Mouse (Mus musculus) CD8-positive naive resting alpha-beta T cell, adult 2 months (primary cell): ENCODE data around the gene Ecm2.

Experiments
- DNase-seq, 2 experiments: peaks; one replicate each; pipeline ENCODE4 v3.0.0; 2022; ENCODE audit warnings: low read depth in 2 of 2, low spot score in 2 of 2

Ecm2 gene

DNA sequence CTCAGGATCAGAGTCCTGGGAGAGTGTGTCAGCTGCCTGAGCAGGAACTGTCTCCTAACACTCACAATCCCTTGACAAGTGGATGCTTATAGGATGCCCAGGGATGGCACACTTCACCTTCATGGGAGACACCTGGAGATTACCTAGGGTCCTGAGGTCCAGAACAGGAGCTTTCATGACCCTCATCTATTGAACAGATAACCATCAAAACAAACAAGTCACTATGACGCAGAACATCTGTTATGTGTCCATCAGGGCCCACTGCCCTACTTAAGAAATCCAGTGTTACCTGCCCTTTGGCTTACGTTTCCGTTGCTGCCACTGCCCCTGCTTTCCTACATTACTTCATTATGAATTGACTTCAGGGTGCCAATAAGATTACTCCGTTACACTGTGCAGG is 1.2 kb downstream of the Ecm2 start:
- DNase-seq = no peak

DNA sequence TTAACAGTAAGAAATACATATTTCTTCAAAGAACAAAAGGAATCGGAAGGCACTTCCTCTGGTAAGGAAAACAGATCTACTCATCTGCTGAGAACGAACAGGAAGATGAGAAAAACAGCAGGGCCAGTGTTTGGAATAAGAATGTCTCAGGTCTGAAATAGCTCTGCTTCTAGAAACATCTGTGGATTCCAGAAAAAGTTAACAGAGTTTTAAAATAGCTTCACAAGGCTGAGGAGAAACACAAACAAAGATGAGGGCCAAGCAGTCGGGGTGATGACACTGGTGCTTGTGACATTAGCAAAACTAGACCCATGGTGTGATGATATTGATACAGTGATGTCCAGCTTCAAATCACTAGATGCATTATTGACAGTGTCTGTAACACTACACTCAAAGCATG is 2.6 kb downstream of the Ecm2 start:
- DNase-seq = no peak

DNA sequence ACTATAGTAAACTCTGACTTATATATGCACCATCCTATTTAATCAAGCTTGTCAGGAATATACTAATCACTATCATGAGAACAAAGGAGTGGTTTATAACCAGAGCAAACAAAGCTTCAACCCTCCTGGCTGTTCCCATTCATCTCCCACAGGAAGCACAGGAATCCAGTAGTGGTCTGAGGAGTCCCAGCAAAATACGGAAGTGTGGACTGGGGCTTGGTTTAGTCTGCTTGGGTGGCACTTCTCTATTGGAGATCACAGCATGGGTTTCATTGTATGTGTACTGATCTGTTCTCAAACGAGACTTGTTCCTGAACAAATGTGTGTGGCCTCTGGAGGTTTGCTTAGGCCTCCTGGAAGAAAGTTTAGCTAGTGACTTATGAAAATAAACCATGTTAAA is 14.2 kb downstream of the Ecm2 start:
- no peak for DNase-seq

DNA sequence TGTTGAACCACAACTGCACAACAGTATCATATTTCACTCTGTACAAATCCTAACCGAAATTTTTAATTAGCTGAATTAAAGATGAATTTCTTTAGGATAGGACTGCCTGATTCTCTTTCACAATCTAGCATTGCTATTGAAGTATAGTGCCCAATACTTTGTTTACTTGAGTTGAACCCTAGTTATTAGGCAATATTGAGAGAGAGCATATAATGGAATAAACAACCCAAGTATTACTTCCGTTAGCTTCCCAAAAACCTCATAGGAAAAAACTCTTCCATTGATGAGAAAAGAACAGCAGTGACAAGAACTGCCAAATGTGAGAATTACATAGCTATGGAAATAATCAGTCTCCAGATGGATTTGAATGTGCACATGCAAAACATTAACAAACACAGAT is 21.6 kb downstream of the Ecm2 start:
- DNase-seq = no peak

DNA sequence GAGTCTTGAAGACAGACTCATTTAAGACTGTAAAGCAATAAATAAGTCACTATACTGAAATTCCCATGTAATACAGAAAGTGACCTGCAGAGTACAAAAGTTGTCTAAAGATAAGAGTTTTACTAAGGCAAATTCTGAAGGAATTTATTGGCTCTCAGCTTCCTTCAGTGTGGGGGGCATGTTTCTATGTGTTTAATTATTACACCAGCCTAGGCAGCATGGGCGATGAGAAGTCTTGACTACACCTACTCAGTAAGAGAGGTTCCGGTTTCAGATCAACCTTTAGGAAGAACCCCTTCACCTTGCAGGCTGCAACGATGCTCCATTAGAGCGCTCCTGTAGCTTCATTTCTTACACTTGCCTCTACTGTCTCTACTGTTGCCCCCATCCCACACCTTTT is 26.0 kb downstream of the Ecm2 start:
- DNase-seq = no peak

DNA sequence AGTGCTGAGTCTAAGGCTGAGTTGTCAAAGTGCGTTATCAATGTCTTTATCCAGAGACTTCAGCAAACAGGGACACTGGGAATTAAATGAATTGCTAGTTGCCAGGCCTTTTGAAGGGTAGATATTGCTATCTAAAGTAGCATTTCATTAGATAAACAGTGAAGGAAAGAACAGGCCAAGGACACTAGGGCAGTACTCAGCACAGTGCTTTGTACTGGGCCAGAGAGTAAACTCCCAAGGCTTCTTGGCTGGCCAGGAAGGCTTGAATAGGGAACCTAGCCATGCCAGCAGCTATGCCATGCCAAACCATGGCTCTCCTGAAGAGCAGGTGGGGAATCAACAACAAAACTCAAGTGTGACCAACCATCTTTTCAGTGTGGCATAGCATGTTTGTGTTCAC is 32.3 kb downstream of the Ecm2 start:
- no peak for DNase-seq

DNA sequence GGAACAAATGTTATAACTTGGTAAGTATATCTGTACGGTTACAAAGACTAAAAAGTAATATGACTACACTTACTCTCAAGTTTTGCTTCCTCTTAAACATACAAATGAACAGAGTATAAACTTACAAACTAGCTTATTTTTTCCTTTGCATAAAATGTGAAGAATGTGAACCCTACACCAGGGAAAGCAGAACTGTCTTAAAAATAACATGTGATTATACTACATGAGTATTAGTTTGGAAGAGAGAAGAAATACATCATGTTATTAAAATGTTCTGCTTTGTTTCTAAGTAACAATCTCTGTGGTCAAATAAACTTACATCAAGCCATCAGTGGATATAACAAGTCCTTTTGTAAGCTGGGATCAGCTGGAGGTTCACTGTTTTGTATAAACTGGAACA is 34.1 kb downstream of the Ecm2 start:
- DNase-seq = no peak

DNA sequence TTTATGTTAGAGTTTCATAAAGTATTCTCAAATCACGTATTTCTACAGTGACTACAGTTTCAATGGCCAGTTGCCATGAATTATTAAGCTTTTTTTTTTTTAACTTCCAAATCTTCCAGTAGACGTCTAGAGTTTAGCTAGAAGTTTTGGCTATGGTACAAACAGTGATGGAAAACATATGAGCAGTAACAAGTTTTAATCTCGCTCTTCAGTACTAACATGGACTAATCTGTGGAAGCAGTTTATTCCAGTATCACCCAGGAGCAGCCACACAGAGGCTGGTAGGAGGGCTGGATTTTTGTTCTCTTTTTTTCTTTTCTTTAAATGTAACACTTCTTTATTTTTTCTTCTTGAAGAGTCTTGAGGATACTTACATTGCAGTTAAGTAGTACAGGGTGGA is 39.7 kb downstream of the Ecm2 start, which contains the start of gene Aspn:
Aspn (plus strand) TSS at position 165 of the 400 bp plus-strand sequence.
- DNase-seq = no peak

DNA sequence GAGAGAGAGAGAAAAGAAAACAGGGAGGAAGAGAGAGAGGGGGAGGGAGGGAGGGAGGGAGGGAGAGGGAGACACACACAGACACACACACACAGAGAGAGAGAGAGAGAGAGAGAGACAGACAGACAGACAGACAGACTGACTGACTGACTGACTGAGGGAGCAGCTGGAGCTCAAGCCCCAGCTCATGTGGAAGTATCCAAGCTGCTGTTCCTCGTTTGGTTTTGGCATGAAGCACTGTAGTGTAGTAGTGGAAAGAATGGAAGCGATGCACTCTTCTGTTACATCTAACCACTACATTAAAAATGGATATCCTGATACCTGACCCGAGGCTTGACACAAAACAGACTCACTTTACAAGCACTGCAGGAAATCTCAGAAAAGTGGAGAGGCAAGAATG is 41.0 kb downstream of the Ecm2 start:
- no peak for DNase-seq

DNA sequence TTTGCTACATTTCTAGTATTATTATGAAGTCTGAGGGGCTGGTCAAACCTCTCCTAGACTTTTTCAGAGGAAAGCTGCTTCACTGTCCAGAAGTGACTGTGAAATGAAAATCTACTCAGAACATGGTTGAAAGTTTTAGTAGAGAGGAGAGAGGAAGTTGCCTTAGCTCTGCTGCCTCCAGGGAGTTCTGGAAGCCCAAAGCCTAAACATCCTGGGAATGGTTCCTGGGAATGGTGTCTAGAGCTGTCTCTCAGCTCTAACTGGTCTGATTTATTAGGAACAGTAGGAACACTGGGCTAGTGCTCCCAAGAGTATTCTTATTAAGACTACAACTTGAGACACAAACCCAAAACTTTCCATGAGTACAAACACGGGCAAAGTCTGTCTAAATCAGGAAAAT is 41.9 kb downstream of the Ecm2 start:
- DNase-seq = no peak

DNA sequence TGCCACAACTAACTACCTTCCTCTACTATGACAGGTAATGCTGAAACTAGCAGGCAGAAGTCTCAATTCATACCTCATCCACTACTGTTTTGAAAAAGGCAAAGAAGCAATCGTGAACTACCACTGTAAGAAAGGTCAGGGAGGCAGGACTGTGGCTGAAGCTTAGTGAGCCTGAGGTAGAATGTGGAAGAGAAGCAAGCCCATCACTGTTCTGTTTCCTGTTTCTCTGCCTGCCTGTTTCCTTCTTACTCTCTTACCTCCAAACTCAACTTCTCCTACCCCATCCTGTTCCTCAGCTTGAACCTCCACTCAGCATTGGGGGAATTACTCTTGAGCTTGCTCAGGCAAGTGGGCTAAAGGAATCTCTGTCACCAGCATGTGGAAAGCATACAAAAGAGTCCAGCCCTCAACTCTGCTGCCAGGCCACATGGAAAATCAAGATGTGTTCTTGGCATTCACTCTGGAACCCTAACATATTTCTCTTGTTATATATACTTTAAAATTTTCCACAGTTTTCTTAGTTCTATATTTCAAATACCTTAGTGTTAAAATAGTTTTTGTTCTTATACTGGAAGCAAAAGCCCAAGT is 43.0 kb downstream of the Ecm2 start:
- DNase-seq = no peak

DNA sequence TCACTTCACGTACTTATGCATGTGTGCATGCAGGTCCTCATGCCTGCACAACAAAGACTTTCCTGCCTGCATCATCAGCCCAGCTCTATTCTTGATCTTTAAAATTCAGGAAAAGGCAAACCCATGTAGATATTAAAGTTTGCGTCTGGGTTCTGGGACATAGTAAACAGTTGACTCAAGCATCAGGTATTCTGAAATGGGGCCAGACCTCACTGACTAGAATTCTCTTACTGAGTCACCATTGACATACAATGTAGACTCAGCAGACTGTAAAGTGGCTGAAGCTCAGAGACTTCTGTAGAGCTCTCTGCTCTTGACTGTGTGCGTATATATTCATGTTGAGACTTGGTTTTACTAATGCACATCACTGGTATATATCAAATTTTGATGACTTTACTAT is 45.0 kb downstream of the Ecm2 start:
- no peak for DNase-seq

DNA sequence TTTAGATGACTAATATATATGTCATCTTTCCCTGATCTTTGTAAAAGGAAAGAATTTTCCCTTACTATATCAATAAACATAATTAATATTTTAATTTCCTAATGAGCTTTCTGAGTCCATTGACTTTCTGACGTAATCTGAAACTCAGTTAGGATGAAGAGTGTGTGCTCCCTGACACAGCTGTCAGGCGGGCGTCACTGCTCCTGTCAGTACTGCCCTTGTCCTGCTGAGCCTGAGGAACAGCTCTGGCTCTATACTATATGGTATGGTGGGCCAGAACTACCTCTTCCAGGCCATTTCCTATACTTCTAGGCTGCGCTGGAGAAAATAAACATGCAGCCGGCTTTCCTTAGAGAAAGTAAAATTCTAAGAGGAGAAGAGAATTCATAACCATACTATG is 49.9 kb downstream of the Ecm2 start:
- DNase-seq = no peak

DNA sequence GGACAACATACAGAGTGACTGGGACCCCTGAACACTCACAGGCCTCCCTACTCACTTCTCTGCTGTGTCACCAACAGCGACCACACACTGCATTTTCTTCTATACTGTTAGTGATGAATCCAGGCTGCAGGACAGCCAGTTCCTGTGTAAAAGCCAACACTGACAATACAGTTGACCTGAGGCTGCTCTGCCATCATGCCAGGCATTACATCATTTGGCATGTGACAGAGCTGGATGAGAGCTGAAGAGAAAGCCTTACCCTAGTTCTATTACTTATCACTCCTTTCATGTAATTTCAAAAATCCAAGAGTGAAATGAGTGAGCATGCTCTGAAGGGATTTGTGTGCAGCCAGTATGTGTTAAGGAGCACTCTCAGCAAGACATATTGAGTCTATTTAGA is 51.6 kb downstream of the Ecm2 start:
- DNase-seq = no peak

DNA sequence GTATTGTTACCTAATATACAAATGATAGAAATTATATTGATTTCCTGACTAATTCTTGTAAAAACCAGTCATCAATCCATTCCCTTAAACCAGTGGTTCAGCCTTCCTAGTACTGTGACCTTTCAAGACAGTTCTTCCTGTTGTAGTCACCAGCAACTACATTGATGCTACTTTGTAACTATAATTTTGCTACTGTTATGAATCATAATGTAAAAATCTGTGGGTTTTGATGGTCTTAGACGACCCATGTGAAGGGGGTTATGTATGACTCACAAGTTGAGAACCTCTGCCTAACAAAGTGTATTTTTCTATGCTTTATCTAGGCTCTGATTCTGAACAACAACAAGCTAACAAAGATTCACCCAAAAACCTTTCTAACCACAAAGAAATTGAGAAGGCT is 52.3 kb downstream of the Ecm2 start:
- DNase-seq = no peak

DNA sequence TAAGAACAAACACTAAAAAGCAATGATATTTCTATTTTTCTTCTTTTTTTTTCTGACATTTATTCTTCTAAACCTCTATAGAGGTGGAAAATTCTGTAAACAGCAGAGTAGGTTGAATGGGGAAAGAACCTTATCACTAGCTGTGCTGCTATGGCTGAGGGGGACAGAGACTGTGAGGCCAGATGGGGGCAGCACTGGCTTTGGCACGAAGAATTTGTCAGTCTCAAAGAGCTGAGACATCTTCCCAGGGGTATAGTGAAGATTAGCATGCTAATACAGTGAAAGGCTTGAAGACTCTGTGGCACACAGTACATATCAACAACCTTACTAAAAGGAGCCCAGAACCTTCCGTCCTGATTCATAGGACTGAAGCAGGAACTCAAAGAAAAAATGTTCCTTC is 54.6 kb downstream of the Ecm2 start:
- DNase-seq = no peak

DNA sequence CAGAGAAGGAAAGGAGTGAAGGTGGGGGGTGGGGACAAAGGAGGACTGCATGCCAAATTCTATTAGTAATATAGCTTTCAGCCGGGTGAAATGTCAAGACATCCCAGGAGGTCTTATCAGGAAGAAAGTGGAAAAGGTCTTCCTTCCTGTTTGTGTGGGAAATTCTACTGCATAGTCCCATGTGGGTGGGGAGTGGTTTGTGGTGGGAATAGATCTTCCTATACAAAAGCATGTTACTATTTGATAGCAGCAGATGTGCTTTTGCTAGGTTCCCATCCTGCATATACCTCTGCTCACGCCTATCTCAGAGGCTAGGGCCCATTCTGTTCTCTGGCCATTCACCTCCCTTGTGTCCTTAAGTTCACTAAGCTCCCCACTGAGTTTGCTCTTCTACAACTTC is 56.3 kb downstream of the Ecm2 start:
- no peak for DNase-seq

DNA sequence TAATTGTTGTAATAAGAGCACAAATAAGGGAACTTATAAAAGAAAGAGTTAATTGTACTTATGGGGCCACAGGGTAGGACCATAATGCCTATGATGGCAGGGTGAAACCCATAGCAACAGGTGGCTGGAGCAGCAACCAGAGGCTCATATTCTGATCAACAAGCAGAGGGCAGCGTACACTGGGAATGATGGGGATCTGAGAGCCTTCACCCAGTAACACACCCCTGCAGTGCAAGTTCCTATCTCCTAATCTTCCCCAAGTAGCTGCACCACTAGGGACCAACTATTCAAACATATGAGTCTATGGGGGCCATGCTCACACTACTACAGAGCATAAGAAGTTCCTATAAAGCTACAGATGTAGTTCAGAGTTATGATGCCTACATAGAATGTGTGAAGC is 59.7 kb downstream of the Ecm2 start:
- DNase-seq = no peak

DNA sequence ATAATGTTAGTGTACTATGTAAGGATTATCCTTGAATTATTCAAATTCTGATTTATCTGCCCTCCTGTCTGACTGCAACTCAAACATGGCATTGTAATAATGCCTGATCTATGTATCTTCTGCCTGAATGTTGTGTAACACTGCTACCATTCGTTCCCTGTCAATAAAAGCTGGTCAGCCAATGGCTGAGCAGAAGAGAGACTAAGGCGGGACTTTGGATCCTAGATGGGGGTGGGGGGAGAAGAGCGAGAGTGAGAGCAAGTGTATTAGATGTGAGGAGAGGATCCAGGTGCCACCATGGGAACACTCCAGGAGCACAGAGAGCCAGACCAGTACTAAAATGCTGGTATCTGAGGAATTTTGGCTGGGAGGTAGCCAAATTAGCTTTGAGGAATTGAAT is 65.8 kb downstream of the Ecm2 start:
- no peak for DNase-seq

DNA sequence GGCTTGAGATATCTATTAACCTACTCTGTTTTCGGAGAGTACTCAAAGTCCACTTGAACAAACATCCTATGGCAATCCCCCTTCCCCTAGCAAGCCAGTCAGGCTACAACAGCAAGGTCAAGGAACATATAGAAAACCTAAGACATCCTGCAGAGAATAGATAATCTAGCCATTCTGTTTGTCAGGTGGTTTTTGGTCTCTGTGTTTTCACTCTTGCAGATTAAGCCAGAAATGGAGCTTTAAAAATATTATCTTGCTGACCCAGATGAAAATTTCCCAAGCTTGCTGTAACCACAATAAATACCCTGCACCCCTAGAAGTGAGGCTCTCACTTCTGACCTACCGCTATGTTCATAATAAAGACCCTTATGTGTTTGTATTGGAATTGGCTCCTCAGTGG is 66.8 kb downstream of the Ecm2 start:
- no peak for DNase-seq

DNA sequence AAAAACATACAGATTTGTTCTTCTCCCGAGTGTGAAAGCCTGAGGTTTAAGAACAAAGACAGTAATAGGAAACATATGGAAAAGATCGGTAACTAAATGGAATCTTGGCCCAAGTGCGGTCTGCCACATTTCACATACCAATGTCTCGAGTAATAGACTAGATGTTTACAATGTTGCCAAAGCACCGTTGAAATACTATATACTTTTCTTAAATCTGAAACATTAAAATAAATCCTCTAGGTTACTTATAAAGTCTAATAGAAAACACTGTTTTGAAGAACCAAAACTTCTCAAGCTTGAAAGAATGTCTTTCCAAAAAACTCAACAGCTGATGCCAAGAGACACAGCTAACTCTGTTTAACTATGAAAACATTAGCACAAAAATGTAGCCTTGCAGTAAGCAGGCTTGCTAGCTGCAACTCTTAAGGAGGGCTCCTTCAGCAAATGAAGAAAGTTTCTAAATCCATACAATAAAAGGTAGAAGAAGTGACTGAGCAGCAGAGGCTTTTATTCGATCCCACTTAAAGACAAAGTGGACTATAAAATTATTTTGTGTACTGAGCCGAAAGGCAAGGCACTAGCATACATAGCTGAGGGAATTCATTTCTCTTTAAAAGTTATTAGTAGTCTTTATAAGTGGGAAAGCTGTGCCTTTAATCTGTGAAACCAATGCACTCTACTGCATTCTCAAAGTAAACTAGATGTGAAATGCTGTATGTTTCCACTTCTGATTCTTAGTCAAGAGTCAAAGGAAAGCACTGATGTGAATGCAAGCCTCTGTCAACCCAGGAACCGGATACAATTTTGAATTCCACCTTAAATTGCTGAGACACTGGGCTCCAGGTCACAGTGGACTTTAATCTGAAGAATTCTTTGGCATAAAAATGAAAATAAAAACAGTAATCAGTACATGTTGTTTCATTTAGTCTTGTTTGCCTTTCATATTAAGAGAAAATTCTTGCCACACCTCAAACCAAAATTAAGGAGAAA is 77.2 kb downstream of the Ecm2 start, which contains the start of gene Omd:
Omd (plus strand) TSS at position 922 of the 990 bp plus-strand sequence.
- no peak for DNase-seq
